Mouse (Mus musculus): ENCODE data around the gene Ildr1. TPM values are rescaled to one million over a fixed set of nuclear protein-coding genes. Genes with fewer than 3 reads are reported as not detected.

Ildr1 gene
- polyA plus RNA-seq (2015; fragmentation: Nextera tagmentation; extraction: Ambion mirVana), result 0.17 and 0.19 TPM in 2 replicates

GRCm38 (mm10) chr16:36693818-36694413 is at the start of gene Ildr1:
TSS of gene Ildr1 (plus strand) at chr16:36693978.
- Histone ChIP-seq H3K9me3 (ENCODE audit: control insufficient read depth, low read length) (no peaks in the 10 kb centered on the region), H3K9ac (replicated peaks; ENCODE audit: low read depth, low read length) (peak within 1 kb of the TSS; percentile 31), H3K36me3 (ENCODE audit: control insufficient read depth, insufficient read depth) (no peaks in the 10 kb centered on the region), H3K4me3 (replicated peaks; ENCODE audit: low read length) (peak within 1 kb of the TSS; percentile 40), H3K4me2 (ENCODE audit: low read length) (peak within 1 kb of the TSS; percentile 77), H3K27me3 (replicated peaks; ENCODE audit: control insufficient read depth, insufficient read depth, low read length) (0 out of 2 replicates have a peak, but pooled peaks cover 2% of the 10 kb centered on the region), H3K27ac (ENCODE audit: low read length) (no peak within 1 kb of the TSS), H3K4me1 (replicated peaks; ENCODE audit: control insufficient read depth, insufficient read depth, low read length) (peaks cover 7% of the 10 kb centered on the region)
- 1% methylated on average over 35 of the region's 40 CpGs for WGBS
- ATAC-seq, result no peak

GRCm38 (mm10) chr16:36645124-36645523 is 48.7 kb upstream of the Ildr1 start:
- no peak for ATAC-seq
- WGBS, result 91% methylated on average over 6 of the region's 6 CpGs
- Histone ChIP-seq H3K27me3 (replicated peaks; ENCODE audit: control insufficient read depth, insufficient read depth, low read length) (no peaks in the 10 kb centered on the region), H3K4me1 (replicated peaks; ENCODE audit: control insufficient read depth, insufficient read depth, low read length) (no peaks in the 10 kb centered on the region), H3K9ac (replicated peaks; ENCODE audit: low read depth, low read length) (no peak overlapping the region), H3K4me2 (ENCODE audit: low read length) (no peak overlapping the region), H3K4me3 (replicated peaks; ENCODE audit: low read length) (no peak overlapping the region), H3K27ac (ENCODE audit: low read length) (no peak overlapping the region), H3K36me3 (ENCODE audit: control insufficient read depth, insufficient read depth) (no peaks in the 10 kb centered on the region), H3K9me3 (ENCODE audit: control insufficient read depth, low read length) (no peaks in the 10 kb centered on the region)

GRCm38 (mm10) chr16:36649304-36649703 is 44.5 kb upstream of the Ildr1 start:
- Histone ChIP-seq H3K4me1 (replicated peaks; ENCODE audit: control insufficient read depth, insufficient read depth, low read length) (no peaks in the 10 kb centered on the region), H3K9ac (replicated peaks; ENCODE audit: low read depth, low read length) (no peak overlapping the region), H3K36me3 (ENCODE audit: control insufficient read depth, insufficient read depth) (no peaks in the 10 kb centered on the region), H3K27ac (ENCODE audit: low read length) (no peak overlapping the region), H3K27me3 (replicated peaks; ENCODE audit: control insufficient read depth, insufficient read depth, low read length) (no peaks in the 10 kb centered on the region), H3K4me2 (ENCODE audit: low read length) (no peak overlapping the region), H3K4me3 (replicated peaks; ENCODE audit: low read length) (no peak overlapping the region), H3K9me3 (ENCODE audit: control insufficient read depth, low read length) (no peaks in the 10 kb centered on the region)
- ATAC-seq, result no peak
- 17% methylated on average over 3 of the region's 3 CpGs for WGBS

- Histone ChIP-seq H3K27me3 (replicated peaks; ENCODE audit: control insufficient read depth, insufficient read depth, low read length) (no peaks in the 10 kb centered on the region), H3K27ac (ENCODE audit: low read length) (no peak overlapping the region), H3K4me3 (replicated peaks; ENCODE audit: low read length) (no peak overlapping the region), H3K36me3 (ENCODE audit: control insufficient read depth, insufficient read depth) (no peaks in the 10 kb centered on the region), H3K9ac (replicated peaks; ENCODE audit: low read depth, low read length) (no peak overlapping the region), H3K4me2 (ENCODE audit: low read length) (no peak overlapping the region), H3K9me3 (ENCODE audit: control insufficient read depth, low read length) (no peaks in the 10 kb centered on the region), H3K4me1 (replicated peaks; ENCODE audit: control insufficient read depth, insufficient read depth, low read length) (no peaks in the 10 kb centered on the region)
- ATAC-seq, result no peak
- WGBS, result 82% methylated on average over 4 of the region's 4 CpGs
These were observed 43.3 kb upstream of the Ildr1 start for GRCm38 (mm10) chr16:36650511-36650910.

GRCm38 (mm10) chr16:36651174-36651766 is 42.5 kb upstream of the Ildr1 start:
- Histone ChIP-seq H3K4me2 (ENCODE audit: low read length) (no peak overlapping the region), H3K9me3 (ENCODE audit: control insufficient read depth, low read length) (no peaks in the 10 kb centered on the region), H3K27me3 (replicated peaks; ENCODE audit: control insufficient read depth, insufficient read depth, low read length) (no peaks in the 10 kb centered on the region), H3K9ac (replicated peaks; ENCODE audit: low read depth, low read length) (no peak overlapping the region), H3K4me1 (replicated peaks; ENCODE audit: control insufficient read depth, insufficient read depth, low read length) (no peaks in the 10 kb centered on the region), H3K36me3 (ENCODE audit: control insufficient read depth, insufficient read depth) (no peaks in the 10 kb centered on the region), H3K27ac (ENCODE audit: low read length) (no peak overlapping the region), H3K4me3 (replicated peaks; ENCODE audit: low read length) (no peak overlapping the region)
- ATAC-seq, result no peak
- 70% methylated on average over 6 of the region's 6 CpGs for WGBS

GRCm38 (mm10) chr16:36655199-36655598 is 38.6 kb upstream of the Ildr1 start:
- peaks cover 3% of the 10 kb centered on the region; the same call in 1 of the 2 replicates for H3K9me3 ChIP-seq (ENCODE audit: control insufficient read depth, low read length)
- 97% methylated on average over 1 of the region's 1 CpGs for WGBS
- no peaks in the 10 kb centered on the region for H3K4me1 ChIP-seq (replicated peaks; ENCODE audit: control insufficient read depth, insufficient read depth, low read length)
- H3K9ac ChIP-seq (replicated peaks; ENCODE audit: low read depth, low read length), result no peak overlapping the region
- no peak overlapping the region for H3K27ac ChIP-seq (ENCODE audit: low read length)
- H3K4me3 ChIP-seq (replicated peaks; ENCODE audit: low read length), result no peak overlapping the region
- H3K36me3 ChIP-seq (ENCODE audit: control insufficient read depth, insufficient read depth), result no peaks in the 10 kb centered on the region
- no peak overlapping the region for H3K4me2 ChIP-seq (ENCODE audit: low read length)
- no peak for ATAC-seq
- no peaks in the 10 kb centered on the region for H3K27me3 ChIP-seq (replicated peaks; ENCODE audit: control insufficient read depth, insufficient read depth, low read length)

- no peaks in the 10 kb centered on the region for H3K27me3 ChIP-seq (replicated peaks; ENCODE audit: control insufficient read depth, insufficient read depth, low read length)
- no peak overlapping the region for H3K9ac ChIP-seq (replicated peaks; ENCODE audit: low read depth, low read length)
- H3K4me1 ChIP-seq (replicated peaks; ENCODE audit: control insufficient read depth, insufficient read depth, low read length), result no peaks in the 10 kb centered on the region
- H3K4me3 ChIP-seq (replicated peaks; ENCODE audit: low read length), result no peak overlapping the region
- H3K4me2 ChIP-seq (ENCODE audit: low read length), result no peak overlapping the region
- no peak overlapping the region for H3K27ac ChIP-seq (ENCODE audit: low read length)
- ATAC-seq, result no peak
- no peaks in the 10 kb centered on the region for H3K36me3 ChIP-seq (ENCODE audit: control insufficient read depth, insufficient read depth)
- H3K9me3 ChIP-seq (ENCODE audit: control insufficient read depth, low read length), result peaks cover 3% of the 10 kb centered on the region; the same call in 1 of the 2 replicates
- 88% methylated on average over 4 of the region's 4 CpGs for WGBS
These were observed 37.9 kb upstream of the Ildr1 start for GRCm38 (mm10) chr16:36655910-36656309.

GRCm38 (mm10) chr16:36661330-36661729 is 32.4 kb upstream of the Ildr1 start:
- WGBS, result 93% methylated on average over 10 of the region's 10 CpGs
- Histone ChIP-seq H3K4me1 (replicated peaks; ENCODE audit: control insufficient read depth, insufficient read depth, low read length) (no peaks in the 10 kb centered on the region), H3K4me3 (replicated peaks; ENCODE audit: low read length) (no peak overlapping the region), H3K9me3 (ENCODE audit: control insufficient read depth, low read length) (peaks cover 3% of the 10 kb centered on the region; the same call in 1 of the 2 replicates), H3K27ac (ENCODE audit: low read length) (no peak overlapping the region), H3K36me3 (ENCODE audit: control insufficient read depth, insufficient read depth) (no peaks in the 10 kb centered on the region), H3K4me2 (ENCODE audit: low read length) (no peak overlapping the region), H3K27me3 (replicated peaks; ENCODE audit: control insufficient read depth, insufficient read depth, low read length) (no peaks in the 10 kb centered on the region), H3K9ac (replicated peaks; ENCODE audit: low read depth, low read length) (no peak overlapping the region)
- ATAC-seq, result no peak

GRCm38 (mm10) chr16:36663484-36663883 is 30.3 kb upstream of the Ildr1 start:
- no peaks in the 10 kb centered on the region for H3K9me3 ChIP-seq (ENCODE audit: control insufficient read depth, low read length)
- H3K4me1 ChIP-seq (replicated peaks; ENCODE audit: control insufficient read depth, insufficient read depth, low read length), result no peaks in the 10 kb centered on the region
- H3K36me3 ChIP-seq (ENCODE audit: control insufficient read depth, insufficient read depth), result no peaks in the 10 kb centered on the region
- H3K27ac ChIP-seq (ENCODE audit: low read length), result no peak overlapping the region
- no peak overlapping the region for H3K4me2 ChIP-seq (ENCODE audit: low read length)
- no peak for ATAC-seq
- WGBS, result 91% methylated on average over 5 of the region's 5 CpGs
- H3K27me3 ChIP-seq (replicated peaks; ENCODE audit: control insufficient read depth, insufficient read depth, low read length), result no peaks in the 10 kb centered on the region
- no peak overlapping the region for H3K4me3 ChIP-seq (replicated peaks; ENCODE audit: low read length)
- no peak overlapping the region for H3K9ac ChIP-seq (replicated peaks; ENCODE audit: low read depth, low read length)
